Mouse (Mus musculus): ENCODE results near the gene Fam83g.

GRCm38 (mm10) chr11:61647956-61648748 is 35.7 kb upstream of the Fam83g start:
- TF ChIP-seq POLR2A (IDR thresholded peaks at IDR 0.05; ENCODE audit: low read depth, low read length) = no peak
- TF ChIP-seq CTCF (IDR thresholded peaks at IDR 0.05; ENCODE audit: borderline replicate concordance, insufficient read depth, low read length) = no peak

Data from embryonic fibroblast, embryonic 13.5 days (primary cell).